Mouse (Mus musculus): Measurements from ENCODE around the gene 4930503B20Rik. TPM values are rescaled to one million over a fixed set of nuclear protein-coding genes. Genes with fewer than 3 reads are reported as not detected.

Gene 4930503B20Rik
- polyA plus RNA-seq, 1 experiment from 2014 or later: not detected

DNA sequence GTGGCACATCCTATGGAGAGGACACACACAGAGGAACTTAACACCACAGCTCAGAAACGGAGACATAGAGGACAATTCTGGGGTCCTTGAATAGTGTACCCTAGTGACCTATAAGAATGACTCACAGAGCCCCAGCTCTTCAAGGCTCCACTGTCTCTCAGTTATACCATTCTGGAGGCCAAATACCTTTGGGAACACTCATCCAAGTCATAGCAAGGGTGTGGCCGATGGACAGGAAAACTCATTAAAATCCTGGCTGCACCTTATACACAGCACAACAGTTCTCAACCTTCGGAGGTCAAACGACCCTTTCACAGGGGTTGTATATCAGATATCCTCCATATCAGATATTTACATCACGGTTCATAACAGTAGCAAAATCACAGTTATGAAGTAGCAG, 18.6 kb downstream of the 4930503B20Rik start:
- 91% methylated on average over 5 of the region's 5 CpGs for WGBS
- H3K9me3 ChIP-seq: no peaks in the 10 kb centered on the region; the same call in 1 of the 2 replicates
- no peaks in the 10 kb centered on the region for H3K36me3 ChIP-seq (replicated peaks)
- no peak for DNase-seq (ENCODE audit: extremely low spot score, low spot score)
- no peak overlapping the region for H3K27ac ChIP-seq
- no peak overlapping the region for H3K4me3 ChIP-seq
- no peaks in the 10 kb centered on the region for H3K27me3 ChIP-seq (ENCODE audit: poor library complexity, severe bottlenecking)
- H3K4me1 ChIP-seq: peaks cover 9% of the 10 kb centered on the region; the same call in 1 of the 2 replicates

DNA sequence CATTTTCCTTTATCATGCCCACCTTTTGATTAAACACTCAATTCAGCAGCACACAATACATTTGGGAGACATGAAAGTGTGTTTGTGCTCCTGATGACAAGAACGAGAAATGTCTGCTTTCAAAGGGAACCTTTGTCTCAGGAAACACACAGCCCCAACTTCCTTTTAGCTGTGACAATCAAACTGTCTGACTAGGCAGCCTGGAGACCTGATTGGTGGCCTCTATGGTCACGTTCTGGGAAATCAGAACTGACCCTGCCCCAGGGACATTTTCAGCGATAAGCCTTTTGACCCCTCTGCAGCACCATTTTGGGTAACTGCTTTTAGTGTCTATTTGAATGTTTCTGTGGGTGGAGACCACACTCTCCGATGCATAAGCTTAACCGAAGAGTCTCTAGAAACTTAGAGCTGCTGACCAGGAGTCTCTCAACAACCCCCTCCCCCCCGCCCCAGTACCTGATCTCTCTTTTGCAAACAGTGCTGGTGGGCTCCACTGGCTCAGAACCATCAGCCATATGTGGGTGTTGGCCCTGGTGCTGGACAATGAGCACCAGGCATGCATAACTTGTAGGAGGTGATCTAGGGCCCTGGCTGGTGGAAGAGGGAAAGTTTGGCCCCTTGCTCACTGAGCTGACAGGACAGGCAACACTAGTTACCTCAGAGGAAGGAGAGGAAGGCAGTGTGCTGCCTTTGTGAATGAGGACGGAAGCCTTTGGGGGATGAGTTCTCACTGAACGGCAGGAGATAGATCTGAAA, 22.7 kb downstream of the 4930503B20Rik start:
- Histone ChIP-seq H3K4me3 (no peak overlapping the region), H3K27ac (0 out of 2 replicates have a peak overlapping the region, but pooled peaks have one; percentile 9), H3K36me3 (replicated peaks) (no peaks in the 10 kb centered on the region), H3K27me3 (ENCODE audit: poor library complexity, severe bottlenecking) (no peaks in the 10 kb centered on the region), H3K9me3 (no peaks in the 10 kb centered on the region), H3K4me1 (peaks cover 9% of the 10 kb centered on the region; the same call in 1 of the 2 replicates)
- WGBS: 70% methylated on average over 8 of the region's 8 CpGs
- no peak for DNase-seq (ENCODE audit: extremely low spot score, low spot score)

DNA sequence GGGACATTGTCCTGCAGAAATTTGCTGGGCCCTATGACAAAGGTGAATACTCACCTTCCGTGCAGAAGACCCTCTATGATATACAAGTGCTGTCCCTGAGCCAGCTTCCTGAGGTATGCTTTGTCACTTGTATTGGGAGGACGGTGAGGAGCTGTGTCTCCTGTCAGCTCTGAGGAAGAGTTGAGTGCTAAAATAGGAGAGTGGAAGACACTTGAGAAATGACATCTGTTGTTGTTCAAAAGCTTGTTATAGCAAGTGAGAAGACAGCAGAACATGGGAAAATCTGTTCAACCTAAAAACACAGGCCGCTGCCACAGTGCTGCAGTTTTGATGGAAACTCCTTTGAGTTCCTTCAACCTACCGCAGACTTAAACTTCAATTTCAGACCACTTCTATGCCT, 25.4 kb downstream of the 4930503B20Rik start:
- peaks cover 9% of the 10 kb centered on the region; the same call in 1 of the 2 replicates for H3K4me1 ChIP-seq
- H3K27me3 ChIP-seq (ENCODE audit: poor library complexity, severe bottlenecking): no peaks in the 10 kb centered on the region
- 92% methylated on average over 4 of the region's 4 CpGs for WGBS
- H3K9me3 ChIP-seq: no peaks in the 10 kb centered on the region
- H3K36me3 ChIP-seq (replicated peaks): no peaks in the 10 kb centered on the region
- no peak overlapping the region for H3K27ac ChIP-seq
- DNase-seq (ENCODE audit: extremely low spot score, low spot score): no peak
- no peak overlapping the region for H3K4me3 ChIP-seq

DNA sequence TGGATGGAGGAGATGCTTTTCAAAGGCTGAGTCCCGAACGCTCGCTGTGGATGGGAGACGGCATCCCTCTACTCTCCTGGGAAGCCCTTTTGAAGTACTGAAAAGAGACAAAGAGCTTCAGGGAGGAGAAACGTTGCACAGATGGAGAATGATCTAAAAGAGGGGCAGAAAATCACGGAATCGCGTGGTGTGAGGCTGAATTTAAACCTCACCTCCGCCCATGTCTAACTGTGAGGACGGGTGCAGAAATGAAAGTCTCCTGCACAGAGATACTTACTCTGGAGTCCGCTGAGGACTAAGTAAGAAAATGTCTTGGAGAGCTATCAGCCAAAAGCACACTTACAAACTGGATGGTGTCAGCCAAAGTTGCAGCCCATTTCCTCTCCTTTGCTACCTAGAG, 29.2 kb downstream of the 4930503B20Rik start:
- H3K36me3 ChIP-seq (replicated peaks): no peaks in the 10 kb centered on the region
- H3K9me3 ChIP-seq: no peaks in the 10 kb centered on the region
- H3K4me3 ChIP-seq: no peak overlapping the region
- 87% methylated on average over 11 of the region's 11 CpGs for WGBS
- no peaks in the 10 kb centered on the region for H3K4me1 ChIP-seq
- no peak for DNase-seq (ENCODE audit: extremely low spot score, low spot score)
- H3K27me3 ChIP-seq (ENCODE audit: poor library complexity, severe bottlenecking): no peaks in the 10 kb centered on the region
- H3K27ac ChIP-seq: no peak overlapping the region

DNA sequence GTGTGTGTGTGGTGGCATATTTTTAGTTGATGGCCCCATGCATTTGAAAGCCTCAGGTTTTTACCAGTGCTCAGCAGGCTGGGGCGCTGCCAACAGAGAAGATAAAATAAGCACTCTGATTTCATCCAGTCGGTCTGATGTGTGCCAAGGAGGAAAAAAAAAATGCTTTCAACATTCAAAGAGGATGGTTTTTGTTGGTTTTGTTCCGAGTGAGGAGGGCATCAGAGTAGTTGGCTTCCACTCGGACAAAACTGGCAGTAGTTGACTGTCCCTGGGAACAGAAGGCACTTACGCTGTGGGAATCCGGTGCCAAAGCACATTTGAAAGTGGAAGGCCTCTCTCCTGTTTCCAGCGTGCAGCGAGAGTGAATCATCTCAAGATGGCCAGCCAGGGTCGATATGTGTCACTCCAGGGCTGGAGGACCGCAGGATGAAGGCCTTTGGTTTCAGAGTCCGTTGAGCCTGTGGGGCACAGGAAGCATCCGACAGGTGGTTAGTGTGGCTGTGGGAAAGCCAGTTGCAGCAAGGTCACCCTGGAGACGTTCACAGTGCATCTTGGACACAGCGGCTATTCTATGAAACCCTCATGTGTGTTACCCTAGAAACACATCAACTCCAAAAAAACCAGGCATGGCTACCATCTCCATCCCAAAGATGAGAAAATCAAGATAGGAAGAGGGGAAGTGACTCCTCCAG, 30.4 kb downstream of the 4930503B20Rik start:
- H3K9me3 ChIP-seq: no peaks in the 10 kb centered on the region
- H3K4me1 ChIP-seq: no peaks in the 10 kb centered on the region
- no peak overlapping the region for H3K4me3 ChIP-seq
- H3K27ac ChIP-seq: no peak overlapping the region
- no peak for DNase-seq (ENCODE audit: extremely low spot score, low spot score)
- no peaks in the 10 kb centered on the region for H3K36me3 ChIP-seq (replicated peaks)
- no peaks in the 10 kb centered on the region for H3K27me3 ChIP-seq (ENCODE audit: poor library complexity, severe bottlenecking)
- 94% methylated on average over 14 of the region's 14 CpGs for WGBS

DNA sequence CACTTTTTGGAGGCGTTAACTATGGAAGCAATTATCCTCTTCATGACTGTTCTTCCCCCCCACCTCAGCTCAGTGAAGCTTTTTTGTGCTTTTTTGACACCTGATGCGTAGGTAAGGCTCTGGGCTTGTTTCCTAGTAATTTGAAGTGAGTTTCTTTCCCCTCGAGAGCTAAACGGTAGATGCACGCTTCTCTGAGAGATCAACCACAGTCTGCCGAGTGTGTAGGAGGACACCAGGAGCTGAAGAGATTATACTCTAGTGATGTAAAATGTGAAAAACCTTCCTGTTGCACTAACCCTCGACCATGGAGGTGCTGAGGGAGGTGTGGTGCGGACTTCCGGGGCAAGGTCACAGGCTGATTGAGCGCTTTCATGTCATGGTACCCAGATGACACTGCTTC, 31.0 kb downstream of the 4930503B20Rik start:
- WGBS: 90% methylated on average over 10 of the region's 10 CpGs

DNA sequence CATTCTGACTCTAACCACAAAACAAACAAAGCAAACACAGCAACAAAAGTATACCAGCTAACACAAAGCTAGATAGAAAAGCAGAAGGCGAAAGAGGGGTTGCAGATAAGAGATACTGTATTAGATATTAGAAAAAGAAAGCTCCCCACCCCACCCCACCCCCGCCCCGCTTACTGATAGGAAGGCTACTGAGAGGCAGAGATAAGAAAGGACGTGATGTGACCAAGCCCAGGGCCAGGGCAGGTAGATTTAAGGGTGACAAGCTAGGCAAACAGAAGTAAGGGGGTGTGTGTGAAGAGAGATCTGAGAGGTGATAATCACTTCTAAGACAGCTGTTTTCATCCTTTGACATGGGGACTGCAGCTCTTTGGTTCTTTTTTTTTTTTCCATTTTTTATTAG, 32.8 kb downstream of the 4930503B20Rik start:
- WGBS: 79% methylated on average over 4 of the region's 4 CpGs
- Histone ChIP-seq H3K27me3 (ENCODE audit: poor library complexity, severe bottlenecking) (no peaks in the 10 kb centered on the region), H3K36me3 (replicated peaks) (no peaks in the 10 kb centered on the region), H3K9me3 (no peaks in the 10 kb centered on the region), H3K27ac (no peak overlapping the region), H3K4me1 (no peaks in the 10 kb centered on the region), H3K4me3 (no peak overlapping the region)
- DNase-seq (ENCODE audit: extremely low spot score, low spot score): no peak

More for the DNA sequence above, 31.0 kb downstream of the 4930503B20Rik start:
- no peaks in the 10 kb centered on the region for H3K9me3 ChIP-seq
- H3K27me3 ChIP-seq (ENCODE audit: poor library complexity, severe bottlenecking): no peaks in the 10 kb centered on the region
- no peak overlapping the region for H3K27ac ChIP-seq
- H3K4me1 ChIP-seq: no peaks in the 10 kb centered on the region
- DNase-seq (ENCODE audit: extremely low spot score, low spot score): no peak
- H3K36me3 ChIP-seq (replicated peaks): no peaks in the 10 kb centered on the region
- H3K4me3 ChIP-seq: no peak overlapping the region

DNA sequence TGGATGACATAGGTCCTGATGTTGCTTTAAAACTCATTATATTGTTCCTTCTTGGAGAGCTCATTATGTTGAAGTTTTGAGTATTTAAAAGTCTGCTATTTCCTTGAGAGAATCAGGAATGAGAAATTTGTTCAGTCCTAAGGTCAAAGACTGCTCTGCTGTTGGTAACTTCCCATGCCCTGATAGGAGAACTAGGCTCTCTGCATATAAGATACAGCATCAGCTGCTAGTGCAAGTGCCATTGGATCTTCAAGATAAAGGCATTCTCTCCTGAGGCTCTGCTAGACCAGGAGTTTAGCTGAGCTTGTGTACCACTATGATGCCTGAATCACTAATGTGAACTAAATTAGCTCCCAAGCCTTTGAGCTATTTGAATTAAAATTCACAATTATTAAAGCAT, 33.2 kb downstream of the 4930503B20Rik start:
- H3K4me3 ChIP-seq: no peak overlapping the region
- DNase-seq (ENCODE audit: extremely low spot score, low spot score): no peak
- no peaks in the 10 kb centered on the region for H3K36me3 ChIP-seq (replicated peaks)

DNA sequence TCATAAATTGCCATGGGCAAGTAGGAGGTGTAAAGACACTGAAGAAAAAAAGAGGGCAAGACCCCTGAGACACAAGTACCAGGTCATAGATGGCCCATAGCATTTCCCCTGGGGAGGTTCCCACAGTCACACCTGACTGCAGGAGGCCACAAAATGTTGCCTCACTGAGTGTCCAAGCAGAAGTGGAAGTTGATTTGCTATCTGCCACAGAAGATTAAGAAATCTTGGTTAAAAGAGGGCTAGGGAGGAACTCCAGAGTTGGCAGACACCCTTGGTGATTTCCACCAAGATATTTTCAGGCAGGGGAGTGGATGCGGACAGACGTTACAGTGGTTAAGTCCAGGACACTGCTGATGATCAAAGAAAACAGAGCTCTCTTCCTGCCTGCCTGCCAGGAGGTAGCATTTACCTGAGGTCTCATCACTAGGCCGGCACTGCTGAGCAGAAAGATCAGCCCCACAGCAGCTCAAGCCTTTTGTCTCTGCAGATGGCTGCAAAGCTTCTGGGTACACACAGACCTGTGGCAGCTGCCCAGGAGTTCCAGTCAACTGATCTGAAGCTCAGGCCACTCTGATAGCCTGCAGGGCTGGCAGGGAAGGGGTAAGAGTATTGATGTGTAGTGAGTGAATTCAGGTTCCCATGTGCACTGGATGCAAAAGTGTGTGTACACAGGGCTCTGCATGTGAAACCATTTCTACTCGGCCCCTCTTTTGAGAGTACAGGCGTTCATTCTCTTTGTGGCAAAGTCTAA, 34.4 kb downstream of the 4930503B20Rik start:
- Histone ChIP-seq H3K9me3 (no peaks in the 10 kb centered on the region), H3K4me3 (no peak overlapping the region), H3K4me1 (no peaks in the 10 kb centered on the region), H3K27me3 (ENCODE audit: poor library complexity, severe bottlenecking) (no peaks in the 10 kb centered on the region), H3K36me3 (replicated peaks) (no peaks in the 10 kb centered on the region), H3K27ac (no peak overlapping the region)
- 81% methylated on average over 5 of the region's 5 CpGs for WGBS
- DNase-seq (ENCODE audit: extremely low spot score, low spot score): no peak

More for the DNA sequence above, 33.2 kb downstream of the 4930503B20Rik start:
- no peaks in the 10 kb centered on the region for H3K4me1 ChIP-seq
- no peaks in the 10 kb centered on the region for H3K27me3 ChIP-seq (ENCODE audit: poor library complexity, severe bottlenecking)
- H3K27ac ChIP-seq: no peak overlapping the region
- no peaks in the 10 kb centered on the region for H3K9me3 ChIP-seq

DNA sequence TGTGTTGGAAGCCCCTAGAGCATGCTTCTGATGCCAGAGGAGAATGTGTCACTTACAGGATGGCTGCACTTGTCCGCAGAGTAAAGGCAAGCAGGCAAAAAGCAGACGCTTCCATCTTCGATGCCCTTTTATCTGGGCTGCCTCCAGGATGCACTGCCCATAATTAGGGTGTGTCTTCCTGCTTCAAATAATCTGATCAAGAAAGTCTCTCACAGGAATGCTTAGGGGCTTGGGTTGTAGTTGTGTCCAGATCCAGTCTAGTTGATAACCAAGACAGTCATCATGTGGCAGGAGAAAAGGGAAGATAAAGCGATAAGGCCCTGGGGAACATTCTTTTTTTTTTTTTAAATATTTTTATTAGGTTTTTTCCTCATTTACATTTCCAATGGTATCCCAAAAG, 35.6 kb downstream of the 4930503B20Rik start, which contains the start of gene Dnase2b:
TSS of gene Dnase2b (minus strand) at position 101 of the 400 bp plus-strand sequence.
- WGBS: 89% methylated on average over 4 of the region's 4 CpGs
- Histone ChIP-seq H3K27me3 (ENCODE audit: poor library complexity, severe bottlenecking) (no peaks in the 10 kb centered on the region), H3K9me3 (no peaks in the 10 kb centered on the region), H3K36me3 (replicated peaks) (no peaks in the 10 kb centered on the region), H3K4me1 (no peaks in the 10 kb centered on the region), H3K27ac (no peak within 1 kb of the TSS), H3K4me3 (no peak within 1 kb of the TSS)
- DNase-seq (ENCODE audit: extremely low spot score, low spot score): no peak

DNA sequence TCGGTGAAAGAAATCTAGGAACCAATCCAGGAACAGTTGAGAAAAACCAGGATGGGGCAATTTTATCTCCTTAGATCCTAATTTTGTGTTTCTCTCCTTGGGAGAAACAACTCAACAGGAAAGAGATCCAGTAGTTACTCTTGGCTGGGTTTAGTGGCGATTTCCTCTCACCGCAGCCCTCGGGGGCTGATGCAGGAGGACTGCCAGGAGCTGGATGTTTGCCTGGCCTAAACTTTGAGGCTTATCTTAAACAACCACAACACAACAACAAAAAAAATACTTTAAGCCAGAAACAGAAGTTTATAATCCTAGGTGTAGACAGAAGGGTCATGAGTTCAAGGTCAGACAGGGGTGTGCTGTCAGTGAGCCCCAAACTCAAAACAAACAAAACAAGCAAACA, 39.3 kb downstream of the 4930503B20Rik start:
- Histone ChIP-seq H3K27ac (no peak overlapping the region), H3K36me3 (replicated peaks) (no peaks in the 10 kb centered on the region), H3K27me3 (ENCODE audit: poor library complexity, severe bottlenecking) (no peaks in the 10 kb centered on the region), H3K4me1 (peaks cover 5% of the 10 kb centered on the region; the same call in 1 of the 2 replicates), H3K4me3 (no peak overlapping the region), H3K9me3 (no peaks in the 10 kb centered on the region)
- no peak for DNase-seq (ENCODE audit: extremely low spot score, low spot score)
- WGBS: 89% methylated on average over 4 of the region's 4 CpGs

DNA sequence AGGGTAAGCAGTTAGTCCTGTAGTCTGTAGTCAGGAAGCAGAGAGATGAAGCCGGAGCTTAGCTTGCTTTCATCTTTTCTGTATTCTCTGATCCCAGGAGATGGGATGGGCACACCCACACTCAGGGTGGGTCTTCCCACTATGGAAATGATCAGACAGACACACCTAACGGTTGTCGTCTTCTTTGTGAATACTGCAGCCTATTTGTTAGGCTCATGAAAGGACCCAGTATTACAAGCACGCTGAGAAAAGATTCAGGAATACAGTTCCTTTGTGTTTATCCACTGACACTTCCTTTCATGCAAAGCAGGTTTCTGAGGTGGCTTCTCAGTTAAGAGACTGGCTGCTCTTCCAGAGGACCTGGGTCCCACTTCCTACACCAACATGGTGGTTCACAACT, 39.9 kb downstream of the 4930503B20Rik start:
- WGBS: 86% methylated on average over 4 of the region's 4 CpGs
- Histone ChIP-seq H3K27me3 (ENCODE audit: poor library complexity, severe bottlenecking) (no peaks in the 10 kb centered on the region), H3K27ac (no peak overlapping the region), H3K4me1 (peaks cover 5% of the 10 kb centered on the region; the same call in 1 of the 2 replicates), H3K36me3 (replicated peaks) (no peaks in the 10 kb centered on the region), H3K4me3 (no peak overlapping the region), H3K9me3 (no peaks in the 10 kb centered on the region)
- DNase-seq (ENCODE audit: extremely low spot score, low spot score): no peak
